Mouse (Mus musculus) small intestine, adult 2 months (tissue): ENCODE data around the gene Acpp.

Experiments
- CTCF ChIP-seq: fragments of 200-500 bp; IDR thresholded peaks from 2 replicates; pipeline ENCODE4 v1.5.1; 2012; ENCODE audit warnings: low read depth, mild to moderate bottlenecking, control low read depth, inconsistent platforms, low read length, moderate library complexity, mixed read lengths; ENCODE audit not compliant: insufficient replicate concordance, insufficient read length; ENCODE audit errors: extremely low read depth
- POLR2A ChIP-seq: fragments of 200-500 bp; IDR thresholded peaks from 2 replicates; pipeline ENCODE4 v1.6.1; 2012; ENCODE audit warnings: low read depth, mild to moderate bottlenecking, control low read depth, inconsistent platforms, low read length, moderate library complexity

DNA sequence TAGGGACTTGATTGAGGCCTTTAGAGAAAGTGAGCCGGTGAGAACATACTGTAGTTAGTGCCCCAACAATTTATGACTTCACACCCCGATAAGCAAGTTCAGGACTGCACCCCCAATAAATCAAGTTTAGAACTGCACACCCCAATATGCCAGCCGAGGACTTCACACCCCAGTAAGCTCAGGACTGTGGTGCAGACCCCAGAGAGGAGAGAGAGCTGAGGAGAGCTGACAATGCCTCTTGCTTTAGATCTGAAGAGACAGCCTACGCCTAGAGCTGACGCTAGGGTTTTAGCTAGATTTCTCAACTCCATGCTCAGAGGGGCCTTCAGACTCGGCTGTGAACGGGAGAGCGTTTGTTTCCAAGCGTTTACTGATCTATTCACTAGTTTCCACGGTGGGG is 32.7 kb downstream of the Acpp start:
- TF ChIP-seq POLR2A = no peak
- peak; percentile 13; the same call in 1 of the 2 replicates for TF ChIP-seq CTCF
